Comparison of ENCODE assay signal across 24 mouse cellular contexts in the genomic region with DNA sequence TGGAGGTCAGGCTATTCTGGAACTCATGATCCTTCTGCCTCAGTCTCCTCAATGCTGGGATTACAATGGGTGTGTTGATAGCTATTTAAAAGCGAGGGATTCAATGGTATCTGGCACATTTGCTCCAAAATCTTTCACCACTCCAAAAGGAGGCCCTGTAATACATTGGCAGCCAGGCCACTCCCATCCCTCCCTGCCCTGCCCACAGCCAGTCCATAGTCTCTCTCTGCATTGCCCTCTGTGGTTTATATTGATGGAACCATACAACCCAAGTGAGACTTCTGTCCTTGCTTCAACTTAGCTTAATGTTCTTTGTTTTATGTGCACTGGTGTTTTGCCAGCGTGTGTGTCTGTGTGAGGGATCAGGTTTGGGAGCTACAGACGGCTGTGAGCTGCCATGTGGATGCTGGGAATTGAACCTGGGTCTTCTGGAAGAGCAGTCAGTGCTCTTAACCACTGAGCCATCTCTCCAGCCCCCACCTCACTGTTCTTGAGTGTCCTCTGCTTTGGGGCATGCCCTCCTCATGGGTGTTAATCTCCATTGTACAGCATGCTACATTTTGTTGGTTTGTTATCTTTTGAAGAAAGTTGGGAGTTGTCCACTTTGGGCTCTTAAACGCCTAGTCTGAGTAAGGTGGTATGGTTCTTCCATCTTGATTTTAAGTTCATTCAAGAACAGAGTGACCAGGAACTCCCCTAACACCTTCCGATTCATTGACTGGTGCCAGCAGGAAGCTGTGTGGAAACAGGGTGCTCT. TPM values are rescaled to one million over a fixed set of nuclear protein-coding genes. Genes with fewer than 3 reads are reported as not detected.
DNase-seq lines count a peak whose midpoint lies in the region; ATAC-seq and TF ChIP-seq lines count a peak whose summit lies in the region.
"Had no signal": no experiment of that assay in that cellular context is flagged by ENCODE, and none has a peak within 500 bp of the region (broad histone marks: within the 10 kb centered on the region; RNA-seq: fewer than 3 reads in every experiment).

No protein-coding gene starts in this region.

- no peak for DNase-seq in liver, embryonic 13.5 days
- no peak for DNase-seq in liver, postnatal 0 days
- DNase-seq in lung, postnatal 14 days = no peak
- no peak for DNase-seq in spleen, adult 12 weeks (ENCODE audit: low spot score)
- DNase-seq: adrenal gland, postnatal 10 days; B cell, adult 2 months; cerebellum, adult 11-12 months; cerebellum, adult 9-10 months; cerebellum, postnatal 25 days; gastrocnemius, postnatal 10 days; heart, adult 18-20 months; heart, postnatal 4 days had no signal

- no peaks in the 10 kb centered on the region for H3K9me3 ChIP-seq in erythroblast, embryonic 14.5 days (ENCODE audit: control insufficient read depth, low read length)
- no peaks in the 10 kb centered on the region for H3K9me3 ChIP-seq in liver, embryonic 13.5 days (replicated peaks)
- H3K9me3 ChIP-seq in liver, postnatal 0 days (ENCODE audit: low read length) = no peaks in the 10 kb centered on the region
- H3K9me3 ChIP-seq in midbrain, embryonic 16.5 days (replicated peaks; ENCODE audit: control insufficient read depth, low read length, poor library complexity, severe bottlenecking) = no peaks in the 10 kb centered on the region
- H3K9me3 ChIP-seq: embryonic facial prominence, embryonic 13.5 days; forebrain, embryonic 15.5 days; G1E; heart, embryonic 10.5 days; hindbrain, embryonic 12.5 days had no signal

- no peak for TF ChIP-seq CTCF in liver, postnatal 0 days (IDR thresholded peaks at IDR 0.05; ENCODE audit: low read depth)

- 0 out of 2 replicates have a peak, but pooled peaks have one; percentile 37 for TF ChIP-seq EP300 in liver, postnatal 0 days (IDR thresholded peaks at IDR 0.05; ENCODE audit: low read depth)

- 48% methylated on average over 5 of the region's 5 CpGs for WGBS in liver, embryonic 13.5 days (ENCODE audit: insufficient replicate concordance)
- 66% methylated on average over 5 of the region's 5 CpGs for WGBS in liver, postnatal 0 days (ENCODE audit: insufficient replicate concordance)
- WGBS in midbrain, embryonic 16.5 days = 82% methylated on average over 5 of the region's 5 CpGs

- no peak for ATAC-seq in erythroblast, adult 5-6 weeks (replicated peaks; ENCODE audit: low FRiP score, poor library complexity, severe bottlenecking)
- ATAC-seq in erythroid progenitor cell, adult 5-6 weeks (replicated peaks; ENCODE audit: low FRiP score, poor library complexity, severe bottlenecking) = peak; percentile 45; the same call in 1 of the 2 replicates
- ATAC-seq in liver, embryonic 13.5 days (ENCODE audit: low read depth) = peak; percentile 50
- ATAC-seq in liver, postnatal 0 days = peak; percentile 29
- ATAC-seq in midbrain, embryonic 16.5 days = no peak
- ATAC-seq: CD4-positive, CD25-positive, alpha-beta regulatory T cell, adult 4 months; forebrain, embryonic 15.5 days; hindbrain, embryonic 16.5 days had no signal

- H3K27ac ChIP-seq in liver, embryonic 13.5 days = peak overlapping the region; percentile 83
- H3K27ac ChIP-seq in liver, postnatal 0 days (ENCODE audit: low read depth) = peak overlapping the region; percentile 16; the same call in 1 of the 2 replicates
- no peak overlapping the region for H3K27ac ChIP-seq in midbrain, embryonic 16.5 days (ENCODE audit: low read length)
- H3K27ac ChIP-seq: embryonic facial prominence, embryonic 13.5 days; forebrain, embryonic 15.5 days; heart, embryonic 10.5 days; hindbrain, embryonic 12.5 days had no signal

- peak overlapping the region; percentile 81 for H3K4me2 ChIP-seq in liver, embryonic 13.5 days
- peak overlapping the region; percentile 36 for H3K4me2 ChIP-seq in liver, postnatal 0 days (ENCODE audit: low read depth, low read length)
- no peak overlapping the region for H3K4me2 ChIP-seq in midbrain, embryonic 16.5 days (ENCODE audit: low read length)
- H3K4me2 ChIP-seq: embryonic facial prominence, embryonic 13.5 days; forebrain, embryonic 15.5 days; hindbrain, embryonic 12.5 days had no signal

- peaks cover 93% of the 10 kb centered on the region for H3K4me1 ChIP-seq in erythroblast, embryonic 14.5 days (ENCODE audit: control insufficient read depth)
- H3K4me1 ChIP-seq in liver, embryonic 13.5 days (replicated peaks) = peaks cover 93% of the 10 kb centered on the region
- H3K4me1 ChIP-seq in liver, postnatal 0 days (ENCODE audit: insufficient read depth) = peaks cover 48% of the 10 kb centered on the region
- H3K4me1 ChIP-seq in midbrain, embryonic 16.5 days (ENCODE audit: control insufficient read depth, insufficient read depth, low read length) = no peaks in the 10 kb centered on the region
- H3K4me1 ChIP-seq: forebrain, embryonic 15.5 days; hindbrain, embryonic 12.5 days had no signal

- no peaks in the 10 kb centered on the region for H3K27me3 ChIP-seq in erythroblast, embryonic 14.5 days (ENCODE audit: control insufficient read depth)
- H3K27me3 ChIP-seq in liver, embryonic 13.5 days = no peaks in the 10 kb centered on the region
- H3K27me3 ChIP-seq in liver, postnatal 0 days (ENCODE audit: insufficient read depth, low read length) = no peaks in the 10 kb centered on the region
- no peaks in the 10 kb centered on the region for H3K27me3 ChIP-seq in midbrain, embryonic 16.5 days (ENCODE audit: control insufficient read depth, insufficient read depth, low read depth, low read length)
- H3K27me3 ChIP-seq: embryonic facial prominence, embryonic 13.5 days; forebrain, embryonic 15.5 days; hindbrain, embryonic 12.5 days had no signal

- peak overlapping the region; percentile 90 for H3K9ac ChIP-seq in liver, embryonic 13.5 days
- no peak overlapping the region for H3K9ac ChIP-seq in liver, postnatal 0 days (replicated peaks)
- no peak overlapping the region for H3K9ac ChIP-seq in midbrain, embryonic 16.5 days (ENCODE audit: low read depth, low read length)
- H3K9ac ChIP-seq: embryonic facial prominence, embryonic 13.5 days; forebrain, embryonic 15.5 days; hindbrain, embryonic 12.5 days had no signal

- H3K4me3 ChIP-seq in erythroblast, embryonic 14.5 days (replicated peaks) = peak overlapping the region; percentile 50
- H3K4me3 ChIP-seq in liver, embryonic 13.5 days (replicated peaks) = peak overlapping the region; percentile 78
- no peak overlapping the region for H3K4me3 ChIP-seq in liver, postnatal 0 days (ENCODE audit: low read depth, low read length)
- no peak overlapping the region for H3K4me3 ChIP-seq in midbrain, embryonic 16.5 days (ENCODE audit: low read depth, low read length)
- H3K4me3 ChIP-seq: embryonic facial prominence, embryonic 13.5 days; forebrain, embryonic 15.5 days; heart, embryonic 10.5 days; hindbrain, embryonic 12.5 days had no signal

- peaks cover 61% of the 10 kb centered on the region for H3K36me3 ChIP-seq in erythroblast, embryonic 14.5 days (ENCODE audit: control insufficient read depth)
- H3K36me3 ChIP-seq in liver, embryonic 13.5 days = peaks cover 17% of the 10 kb centered on the region
- no peaks in the 10 kb centered on the region for H3K36me3 ChIP-seq in liver, postnatal 0 days (replicated peaks; ENCODE audit: insufficient read depth, low read length)
- H3K36me3 ChIP-seq in midbrain, embryonic 16.5 days (ENCODE audit: control insufficient read depth, insufficient read depth, low read length) = no peaks in the 10 kb centered on the region
- H3K36me3 ChIP-seq: embryonic facial prominence, embryonic 13.5 days; forebrain, embryonic 15.5 days; heart, embryonic 10.5 days; hindbrain, embryonic 12.5 days had no signal

RNA-seq across cellular contexts. Expression of a gene that starts 8.7 kb away (rescaled TPM):
- 0.18 and 0.26 TPM in 2 replicates for polyA plus RNA-seq in erythroblast, embryonic 14.5 days (2012)
- total RNA-seq in erythroblast, adult 5-6 weeks (2015; ENCODE audit: low replicate concordance) = not detected in 2 replicates
- not detected in 2 replicates for total RNA-seq in erythroblast, adult 5-6 weeks (2017; ENCODE audit: low replicate concordance)
- total RNA-seq in erythroid progenitor cell, adult 5-6 weeks (2015; ENCODE audit: low replicate concordance) = not detected in 2 replicates
- total RNA-seq in erythroid progenitor cell, adult 5-6 weeks (2017; ENCODE audit: low replicate concordance) = 2.6 TPM in 1 of 2 replicates, not detected in the other
- 1.9 and 2.1 TPM in 2 replicates for polyA plus RNA-seq in liver, embryonic 13.5 days (2015; fragmentation: Nextera tagmentation; extraction: Ambion mirVana)
- polyA plus RNA-seq in liver, postnatal 0 days (2015; fragmentation: Nextera tagmentation; extraction: Ambion mirVana) = 1.8 and 2.0 TPM in 2 replicates
- 2.9 and 4.2 TPM in 2 replicates for polyA plus RNA-seq in midbrain, embryonic 16.5 days (2015; fragmentation: Nextera tagmentation; extraction: Ambion mirVana)

RNA-seq across cellular contexts. Expression of a gene that starts 9.5 kb away (rescaled TPM):
- polyA plus RNA-seq in erythroblast, embryonic 14.5 days (2012) = 0.41 and 0.44 TPM in 2 replicates
- 2.1 and 4.4 TPM in 2 replicates for total RNA-seq in erythroblast, adult 5-6 weeks (2015; ENCODE audit: low replicate concordance)
- total RNA-seq in erythroblast, adult 5-6 weeks (2017; ENCODE audit: low replicate concordance) = 2.1 and 6.4 TPM in 2 replicates
- 2.2 and 4.6 TPM in 2 replicates for total RNA-seq in erythroid progenitor cell, adult 5-6 weeks (2015; ENCODE audit: low replicate concordance)
- total RNA-seq in erythroid progenitor cell, adult 5-6 weeks (2017; ENCODE audit: low replicate concordance) = 3.7 and 4.3 TPM in 2 replicates
- 0.51 and 0.60 TPM in 2 replicates for polyA plus RNA-seq in liver, embryonic 13.5 days (2015; fragmentation: Nextera tagmentation; extraction: Ambion mirVana)
- polyA plus RNA-seq in liver, postnatal 0 days (2015; fragmentation: Nextera tagmentation; extraction: Ambion mirVana) = 0.58 and 1.3 TPM in 2 replicates
- 0.08 and 0.19 TPM in 2 replicates for polyA plus RNA-seq in midbrain, embryonic 16.5 days (2015; fragmentation: Nextera tagmentation; extraction: Ambion mirVana)
- total RNA-seq: gastrocnemius, postnatal 10 days had no signal
- polyA plus RNA-seq: embryonic facial prominence, embryonic 13.5 days; forebrain, embryonic 11.5 days; forebrain, embryonic 15.5 days; hindbrain, embryonic 12.5 days; hindbrain, embryonic 16.5 days had no signal

RNA-seq across cellular contexts. Expression of a gene that starts 30.6 kb away (rescaled TPM):
- not detected in 2 replicates for polyA plus RNA-seq in erythroblast, embryonic 14.5 days (2012)
- not detected in 2 replicates for total RNA-seq in erythroblast, adult 5-6 weeks (2015; ENCODE audit: low replicate concordance)
- not detected in 2 replicates for total RNA-seq in erythroblast, adult 5-6 weeks (2017; ENCODE audit: low replicate concordance)
- total RNA-seq in erythroid progenitor cell, adult 5-6 weeks (2015; ENCODE audit: low replicate concordance) = not detected in 2 replicates
- 0.39 TPM in 1 of 2 replicates, not detected in the other for total RNA-seq in erythroid progenitor cell, adult 5-6 weeks (2017; ENCODE audit: low replicate concordance)
- polyA plus RNA-seq in liver, embryonic 13.5 days (2015; fragmentation: Nextera tagmentation; extraction: Ambion mirVana) = 0.02 TPM in 1 of 2 replicates, not detected in the other
- polyA plus RNA-seq in liver, postnatal 0 days (2015; fragmentation: Nextera tagmentation; extraction: Ambion mirVana) = not detected in 2 replicates
- 0.06 TPM in 1 of 2 replicates, not detected in the other for polyA plus RNA-seq in midbrain, embryonic 16.5 days (2015; fragmentation: Nextera tagmentation; extraction: Ambion mirVana)
- polyA plus RNA-seq: forebrain, embryonic 11.5 days; forebrain, embryonic 15.5 days; hindbrain, embryonic 12.5 days had no signal

RNA-seq across cellular contexts. Expression of a gene that starts 40.2 kb away (rescaled TPM):
- polyA plus RNA-seq in erythroblast, embryonic 14.5 days (2012) = 0.63 and 0.69 TPM in 2 replicates
- 1.7 and 3.5 TPM in 2 replicates for total RNA-seq in erythroblast, adult 5-6 weeks (2015; ENCODE audit: low replicate concordance)
- 0.42 and 1.4 TPM in 2 replicates for total RNA-seq in erythroblast, adult 5-6 weeks (2017; ENCODE audit: low replicate concordance)
- total RNA-seq in erythroid progenitor cell, adult 5-6 weeks (2015; ENCODE audit: low replicate concordance) = 2.2 and 2.5 TPM in 2 replicates
- total RNA-seq in erythroid progenitor cell, adult 5-6 weeks (2017; ENCODE audit: low replicate concordance) = 3.0 and 4.2 TPM in 2 replicates
- polyA plus RNA-seq in liver, embryonic 13.5 days (2015; fragmentation: Nextera tagmentation; extraction: Ambion mirVana) = 6.0 and 6.2 TPM in 2 replicates
- 5.6 and 7.0 TPM in 2 replicates for polyA plus RNA-seq in liver, postnatal 0 days (2015; fragmentation: Nextera tagmentation; extraction: Ambion mirVana)
- 33.6 and 34.8 TPM in 2 replicates for polyA plus RNA-seq in midbrain, embryonic 16.5 days (2015; fragmentation: Nextera tagmentation; extraction: Ambion mirVana)

Comparison
In these comparisons a context has a peak if more than half of its experiments do, and no peak if none do; other contexts are left out.
1. H3K4me3 ChIP-seq: peak in erythroblast, embryonic 14.5 days (single experiment) and liver, embryonic 13.5 days (single experiment); none in liver, postnatal 0 days (single experiment) and midbrain, embryonic 16.5 days (single experiment).
2. ATAC-seq: peak in erythroid progenitor cell, adult 5-6 weeks (single experiment), liver, embryonic 13.5 days (single experiment) and liver, postnatal 0 days (single experiment); none in erythroblast, adult 5-6 weeks (single experiment) and midbrain, embryonic 16.5 days (single experiment).